Mouse (Mus musculus) kidney, embryonic 16.5 days (tissue): ENCODE results near the gene Ccdc33. TPM values are rescaled to one million over a fixed set of nuclear protein-coding genes. Genes with fewer than 3 reads are reported as not detected.

Experiments
- ATAC-seq: fragments of 200-750 bp; cut with Nextera tagmentation; 2 replicates; pipeline ENCODE4 v1.8.0; 2017; ENCODE audit warnings: moderate TSS enrichment; ENCODE audit not compliant: low FRiP score, low TSS enrichment
- H3K27ac ChIP-seq: fragments of 300-500 bp; sonication (generic); 2 replicates; pipeline ENCODE4 v1.5.1; 2014; ENCODE audit warnings: low read length
- H3K27me3 ChIP-seq: fragments of 300-500 bp; sonication (generic); 2 replicates; pipeline ENCODE4 v1.6.1; 2014; ENCODE audit warnings: low read length, control low read depth, mixed read lengths; ENCODE audit not compliant: insufficient read depth
- H3K36me3 ChIP-seq: fragments of 300-500 bp; sonication (generic); 2 replicates; pipeline ENCODE4 v1.6.1; 2014; ENCODE audit warnings: low read length, control low read depth, mixed read lengths; ENCODE audit not compliant: insufficient read depth
- H3K4me1 ChIP-seq: fragments of 300-500 bp; sonication (generic); 2 replicates; pipeline ENCODE4 v1.6.1; 2014; ENCODE audit warnings: low read length, control low read depth, mixed read lengths; ENCODE audit not compliant: insufficient read depth
- H3K4me2 ChIP-seq: fragments of 300-500 bp; sonication (generic); replicated peaks from 2 replicates; pipeline ENCODE4 v1.6.1; 2014; ENCODE audit warnings: low read depth, low read length
- H3K4me3 ChIP-seq: fragments of 300-500 bp; sonication (generic); 2 replicates; pipeline ENCODE4 v1.5.1; 2014; ENCODE audit warnings: mild to moderate bottlenecking, low read length
- H3K9ac ChIP-seq: fragments of 300-500 bp; sonication (generic); replicated peaks from 2 replicates; pipeline ENCODE4 v1.6.1; 2014; ENCODE audit warnings: low read length
- H3K9me3 ChIP-seq: fragments of 300-500 bp; sonication (generic); 2 replicates; pipeline ENCODE4 v1.6.1; 2016; ENCODE audit warnings: low read length, control low read depth
- WGBS: fragments of 180-500 bp; shearing (Covaris S2); extraction: QIAGEN DNeasy Blood & Tissue Kit; methylation state at CpG from one replicate; pipeline ENCODE4 v1.1.7; 2014; 5-methylcytosine and 5-hydroxymethylcytosine counted together
- polyA plus RNA-seq: library from polyadenylated mRNA; unstranded; fragments of >200 nt; fragmentation: Nextera tagmentation; extraction: Ambion mirVana; gene quantifications from 2 replicates; pipeline ENCODE4 v1.2.1, GENCODE M21; 2015

Gene Ccdc33
- polyA plus RNA-seq, 1 experiment from 2014 or later = 0.21 TPM

- Histone ChIP-seq H3K9ac (no peak overlapping the region), H3K9me3 (no peaks in the 10 kb centered on the region), H3K4me3 (no peak overlapping the region), H3K36me3 (no peaks in the 10 kb centered on the region), H3K4me1 (no peaks in the 10 kb centered on the region), H3K4me2 (no peak overlapping the region), H3K27me3 (no peaks in the 10 kb centered on the region), H3K27ac (no peak overlapping the region)
- WGBS = 89% methylated on average over 8 of the region's 8 CpGs
- no peak for ATAC-seq
These were observed 133.3 kb downstream of the Ccdc33 start for GRCm38 (mm10) chr9:57985304-57985703.

- Histone ChIP-seq H3K4me2 (no peak overlapping the region), H3K36me3 (no peaks in the 10 kb centered on the region), H3K4me1 (no peaks in the 10 kb centered on the region), H3K27ac (no peak overlapping the region), H3K9me3 (0 out of 2 replicates have a peak, but pooled peaks cover 6% of the 10 kb centered on the region), H3K9ac (no peak overlapping the region), H3K4me3 (no peak overlapping the region), H3K27me3 (no peaks in the 10 kb centered on the region)
- WGBS = 81% methylated on average over 10 of the region's 10 CpGs
- ATAC-seq = no peak
These were observed 138.1 kb downstream of the Ccdc33 start for GRCm38 (mm10) chr9:57980570-57980969.

DNA sequence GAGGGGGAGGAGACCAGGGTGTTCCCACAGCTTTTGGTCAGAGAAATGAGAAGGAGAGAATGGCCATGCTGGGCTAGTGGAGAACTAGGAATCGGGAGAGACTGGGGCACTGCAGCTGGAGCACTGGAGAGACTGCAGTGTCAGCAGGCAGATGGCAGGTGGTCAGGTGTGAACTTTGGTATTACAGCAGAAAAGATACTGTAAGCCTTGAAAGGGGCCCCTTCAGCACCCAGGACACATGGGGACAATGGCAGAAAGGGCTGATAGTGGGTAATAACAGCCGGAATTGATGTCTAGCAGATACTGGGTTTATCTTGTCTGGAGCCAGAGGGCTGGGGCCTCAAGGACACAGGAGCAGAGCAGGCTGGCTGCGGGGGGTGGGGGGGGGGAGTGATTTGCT, 139.8 kb downstream of the Ccdc33 start:
- ATAC-seq = no peak
- Histone ChIP-seq H3K27me3 (no peaks in the 10 kb centered on the region), H3K4me1 (no peaks in the 10 kb centered on the region), H3K4me2 (no peak overlapping the region), H3K9ac (no peak overlapping the region), H3K4me3 (no peak overlapping the region), H3K27ac (no peak overlapping the region), H3K9me3 (0 out of 2 replicates have a peak, but pooled peaks cover 6% of the 10 kb centered on the region), H3K36me3 (no peaks in the 10 kb centered on the region)
- WGBS = 55% methylated on average over 3 of the region's 3 CpGs

Other genes with a start within 250 kb of the Ccdc33 start
- gene Ubl7, start 207.8 kb downstream of the Ccdc33 start, polyA plus RNA-seq = 119 and 128 TPM in 2 replicates
- gene Sema7a, start 178.7 kb downstream of the Ccdc33 start, polyA plus RNA-seq = 0.32 and 0.56 TPM in 2 replicates
- 25.0 and 45.7 TPM in 2 replicates for gene Cyp11a1, start 112.4 kb downstream of the Ccdc33 start, polyA plus RNA-seq
- 24.1 and 34.2 TPM in 2 replicates for gene Stra6, start 55.0 kb downstream of the Ccdc33 start, polyA plus RNA-seq
- 94.8 and 96.1 TPM in 2 replicates for gene Islr, start 85.5 kb upstream of the Ccdc33 start, polyA plus RNA-seq
- gene Islr2, start 85.5 kb upstream of the Ccdc33 start, polyA plus RNA-seq = 0.17 and 0.23 TPM in 2 replicates
- gene Pml, start 131.0 kb upstream of the Ccdc33 start, polyA plus RNA-seq = 26.7 TPM in 2 replicates
- 33.8 and 35.8 TPM in 2 replicates for gene Stoml1, start 134.3 kb upstream of the Ccdc33 start, polyA plus RNA-seq
- 32.7 and 36.6 TPM in 2 replicates for gene Loxl1, start 194.4 kb upstream of the Ccdc33 start, polyA plus RNA-seq